Mouse (Mus musculus) myocyte (in vitro differentiated cells): ENCODE results near the gene Rnf145. TPM values are rescaled to one million over a fixed set of nuclear protein-coding genes. Genes with fewer than 3 reads are reported as not detected.

Source experiments
- H3K27me3 ChIP-seq: one replicate; pipeline ENCODE4 v1.6.1; 2011; ENCODE audit not compliant: control insufficient read depth, insufficient read depth, insufficient read length
- H3K36me3 ChIP-seq: one replicate; pipeline ENCODE4 v1.6.1; 2011; ENCODE audit not compliant: control insufficient read depth, insufficient read depth
- H3K4me2 ChIP-seq: one replicate; pipeline ENCODE4 v1.6.1; 2011; ENCODE audit warnings: low read depth, control low read depth
- H3K4me3 ChIP-seq: one replicate; pipeline ENCODE4 v1.5.1; 2011; ENCODE audit warnings: mild to moderate bottlenecking, control low read depth, moderate library complexity
- H3K79me2 ChIP-seq: one replicate; pipeline ENCODE4 v1.6.1; 2011; ENCODE audit not compliant: control insufficient read depth, insufficient read depth
- H3ac ChIP-seq: one replicate; pipeline ENCODE4 v1.6.1; 2011; ENCODE audit not compliant: control insufficient read depth, insufficient read length
- CEBPB ChIP-seq: IDR thresholded peaks from 2 replicates; pipeline ENCODE4 v1.6.1; 2011; ENCODE audit warnings: mild to moderate bottlenecking, moderate library complexity; ENCODE audit not compliant: poor library complexity, insufficient read depth, severe bottlenecking
- E2F4 ChIP-seq: IDR thresholded peaks from one replicate; pipeline ENCODE4 v1.6.1; 2011; ENCODE audit warnings: mild to moderate bottlenecking, control low read depth, moderate library complexity; ENCODE audit not compliant: insufficient read depth
- MAX ChIP-seq: IDR thresholded peaks from one replicate; pipeline ENCODE4 v1.6.1; 2011; ENCODE audit warnings: low read depth, mild to moderate bottlenecking, control low read depth
- MYOD1 ChIP-seq, 3 experiments: IDR thresholded peaks; one replicate each; pipeline ENCODE4 v1.6.1; 2011; ENCODE audit warnings: control low read depth in 2 of 3, low read depth in 2 of 3, mild to moderate bottlenecking in 2 of 3, moderate library complexity in 1 of 3; ENCODE audit not compliant: insufficient read length in 2 of 3, control insufficient read depth in 1 of 3
- MYOG ChIP-seq, 3 experiments: IDR thresholded peaks; one replicate each; pipeline ENCODE4 v1.6.1; 2011; ENCODE audit warnings: control low read depth in 2 of 3, low read depth in 2 of 3, mild to moderate bottlenecking in 2 of 3; ENCODE audit not compliant: insufficient read length in 2 of 3, control insufficient read depth in 1 of 3, insufficient read depth in 1 of 3
- POLR2A ChIP-seq: IDR thresholded peaks from one replicate; pipeline ENCODE4 v1.6.1; 2011; ENCODE audit warnings: low read depth, mild to moderate bottlenecking, control low read depth, moderate library complexity; ENCODE audit not compliant: insufficient read length
- POLR2AphosphoS2 ChIP-seq: IDR thresholded peaks from one replicate; pipeline ENCODE4 v1.6.1; 2011; ENCODE audit warnings: low read depth, control low read depth; ENCODE audit not compliant: insufficient read length
- REST ChIP-seq: IDR thresholded peaks from one replicate; pipeline ENCODE4 v1.6.1; 2011; ENCODE audit warnings: mild to moderate bottlenecking, control low read depth, moderate library complexity; ENCODE audit not compliant: insufficient read depth, insufficient read length
- SRF ChIP-seq: IDR thresholded peaks from one replicate; pipeline ENCODE4 v1.6.1; 2011; ENCODE audit warnings: low read depth; ENCODE audit not compliant: control insufficient read depth, insufficient read length
- TCF12 ChIP-seq: IDR thresholded peaks from one replicate; pipeline ENCODE4 v1.6.1; 2011; ENCODE audit warnings: mild to moderate bottlenecking, control low read depth; ENCODE audit not compliant: poor library complexity, insufficient read depth, severe bottlenecking
- TCF3 ChIP-seq: IDR thresholded peaks from one replicate; pipeline ENCODE4 v1.6.1; 2011; ENCODE audit warnings: low read depth, control low read depth; ENCODE audit not compliant: insufficient read length
- USF1 ChIP-seq: IDR thresholded peaks from one replicate; pipeline ENCODE4 v1.6.1; 2011; ENCODE audit warnings: low read depth, mild to moderate bottlenecking, control low read depth, moderate library complexity
- polyA plus RNA-seq: library from polyadenylated mRNA; unstranded; fragments of >200 nt; fragmentation: generic; extraction: Trizol; gene quantifications from one replicate; pipeline ENCODE4 v1.2.1, GENCODE M21; 2012; ENCODE audit warnings: missing spikeins

The Rnf145 gene
- polyA plus RNA-seq, 1 experiment: 63.6 TPM

- no peak overlapping the region for H3ac ChIP-seq
- no peak overlapping the region for H3K4me2 ChIP-seq
- TF ChIP-seq E2F4 (no peak), REST (no peak), CEBPB (no peak), TCF12 (no peak), POLR2AphosphoS2 (no peak), SRF (no peak), USF1 (no peak), MYOG (IDR thresholded peaks at IDR 0.05; ENCODE audit: control insufficient read depth in 1 of 3, insufficient read depth in 1 of 3, insufficient read length in 2 of 3, low read depth in 2 of 3) (no peak), MAX (no peak)
- peaks cover 43% of the 10 kb centered on the region for H3K36me3 ChIP-seq
- H3K27me3 ChIP-seq: no peaks in the 10 kb centered on the region
- H3K4me3 ChIP-seq: no peak overlapping the region
- peaks cover 71% of the 10 kb centered on the region for H3K79me2 ChIP-seq
Observed at GRCm38 (mm10) chr11:44526654-44527263, 8.0 kb downstream of the Rnf145 start.

DNA sequence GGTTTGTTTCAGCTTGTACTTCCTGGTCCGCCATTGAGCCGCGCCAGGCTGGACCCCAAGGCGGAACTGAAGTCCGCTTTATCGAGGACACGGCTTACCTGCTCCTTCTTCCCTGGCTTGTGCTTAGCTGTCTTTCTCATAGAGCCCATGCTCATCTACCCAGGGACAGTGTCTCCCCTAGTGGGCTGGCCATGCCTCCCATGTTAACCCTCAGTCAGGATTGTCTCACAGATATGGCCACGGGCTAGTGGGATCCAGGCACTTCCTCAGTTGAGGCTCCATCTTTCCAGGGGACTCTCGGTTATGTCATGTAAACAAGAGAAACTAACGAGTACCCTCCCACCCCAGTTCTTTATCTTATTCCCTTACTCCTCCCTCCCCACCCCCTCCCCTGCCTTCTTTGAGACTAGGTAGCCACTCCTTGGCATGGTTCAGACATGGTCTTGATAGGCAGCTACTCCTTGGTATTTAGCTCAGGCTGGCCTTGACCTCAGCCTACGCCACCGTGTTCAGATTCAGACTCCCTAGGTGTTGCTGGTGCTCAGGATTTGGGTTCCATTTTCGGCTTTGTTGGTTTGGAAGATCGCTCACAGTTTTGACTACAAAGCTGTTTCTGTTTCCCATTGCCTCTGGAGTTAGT lies 9.9 kb downstream of the Rnf145 start:
- peaks cover 51% of the 10 kb centered on the region for H3K36me3 ChIP-seq
- no peak overlapping the region for H3K4me3 ChIP-seq
- no peak overlapping the region for H3ac ChIP-seq
- peaks cover 51% of the 10 kb centered on the region for H3K79me2 ChIP-seq
- H3K4me2 ChIP-seq: no peak overlapping the region
- H3K27me3 ChIP-seq: no peaks in the 10 kb centered on the region
- no peak for TF ChIP-seq MAX
- no peak for TF ChIP-seq CEBPB
- TF ChIP-seq USF1: no peak
- no peak for TF ChIP-seq E2F4

DNA sequence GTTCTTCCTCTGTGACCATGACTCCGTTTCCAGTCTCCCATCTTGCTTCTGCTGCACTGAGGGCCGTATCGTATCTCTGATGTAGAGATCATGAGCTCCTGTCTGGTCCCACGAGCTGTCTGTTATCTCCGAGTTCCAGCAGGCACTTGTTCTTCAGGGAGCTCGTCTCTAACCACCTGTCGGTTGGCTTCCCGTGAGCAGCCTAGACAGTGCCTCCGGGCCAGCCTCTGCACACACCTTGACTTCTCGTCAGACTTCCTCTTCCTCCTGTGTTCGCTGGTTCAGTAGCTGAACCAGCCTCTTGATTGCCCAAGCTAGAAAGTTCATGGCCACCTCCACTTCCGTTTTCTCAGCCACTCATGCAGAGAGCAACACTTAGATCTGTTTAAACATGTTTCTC lies 10.4 kb downstream of the Rnf145 start:
- no peak overlapping the region for H3K4me2 ChIP-seq
- H3K27me3 ChIP-seq: no peaks in the 10 kb centered on the region
- H3K4me3 ChIP-seq: no peak overlapping the region
- TF ChIP-seq MYOG (IDR thresholded peaks at IDR 0.05; ENCODE audit: control insufficient read depth in 1 of 3, insufficient read depth in 1 of 3, insufficient read length in 2 of 3, low read depth in 2 of 3) (no peak), USF1 (no peak), CEBPB (no peak), MAX (no peak), TCF3 (no peak), REST (no peak), MYOD1 (IDR thresholded peaks at IDR 0.05; ENCODE audit: control insufficient read depth in 1 of 3, insufficient read length in 2 of 3, low read depth in 2 of 3) (no peak), POLR2A (no peak), TCF12 (no peak), E2F4 (no peak), POLR2AphosphoS2 (no peak), SRF (no peak)
- no peak overlapping the region for H3ac ChIP-seq
- H3K36me3 ChIP-seq: peaks cover 51% of the 10 kb centered on the region
- H3K79me2 ChIP-seq: peaks cover 46% of the 10 kb centered on the region

DNA sequence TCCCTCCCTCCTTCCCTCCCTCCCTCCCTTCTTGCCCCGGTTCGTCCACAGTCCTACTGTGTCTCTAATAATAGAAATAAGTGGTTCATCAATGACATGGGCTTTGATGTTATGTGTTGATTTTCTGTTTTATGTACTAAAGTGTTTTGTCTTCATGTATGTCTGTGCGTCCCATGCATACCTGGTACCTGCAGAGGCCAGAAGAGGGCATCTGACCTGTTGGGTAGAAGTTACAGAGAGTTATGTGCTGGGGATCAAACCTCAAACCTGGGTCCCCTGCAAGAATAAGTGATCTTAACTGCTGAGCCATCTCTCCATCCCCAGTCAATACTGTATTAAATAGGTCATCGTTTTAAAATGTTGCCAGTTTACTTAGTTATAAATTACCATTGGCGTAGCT lies 11.0 kb downstream of the Rnf145 start:
- no peaks in the 10 kb centered on the region for H3K27me3 ChIP-seq
- no peak overlapping the region for H3K4me3 ChIP-seq
- H3ac ChIP-seq: no peak overlapping the region
- no peak overlapping the region for H3K4me2 ChIP-seq
- peaks cover 51% of the 10 kb centered on the region for H3K36me3 ChIP-seq
- peaks cover 43% of the 10 kb centered on the region for H3K79me2 ChIP-seq
- no peak for TF ChIP-seq SRF
- no peak for TF ChIP-seq POLR2AphosphoS2
- no peak for TF ChIP-seq TCF3
- TF ChIP-seq MYOG (IDR thresholded peaks at IDR 0.05; ENCODE audit: control insufficient read depth in 1 of 3, insufficient read depth in 1 of 3, insufficient read length in 2 of 3, low read depth in 2 of 3): no peak
- TF ChIP-seq POLR2A: no peak
- no peak for TF ChIP-seq CEBPB
- no peak for TF ChIP-seq MAX
- TF ChIP-seq MYOD1 (IDR thresholded peaks at IDR 0.05; ENCODE audit: control insufficient read depth in 1 of 3, insufficient read length in 2 of 3, low read depth in 2 of 3): no peak
- TF ChIP-seq E2F4: no peak
- no peak for TF ChIP-seq TCF12
- TF ChIP-seq USF1: no peak

DNA sequence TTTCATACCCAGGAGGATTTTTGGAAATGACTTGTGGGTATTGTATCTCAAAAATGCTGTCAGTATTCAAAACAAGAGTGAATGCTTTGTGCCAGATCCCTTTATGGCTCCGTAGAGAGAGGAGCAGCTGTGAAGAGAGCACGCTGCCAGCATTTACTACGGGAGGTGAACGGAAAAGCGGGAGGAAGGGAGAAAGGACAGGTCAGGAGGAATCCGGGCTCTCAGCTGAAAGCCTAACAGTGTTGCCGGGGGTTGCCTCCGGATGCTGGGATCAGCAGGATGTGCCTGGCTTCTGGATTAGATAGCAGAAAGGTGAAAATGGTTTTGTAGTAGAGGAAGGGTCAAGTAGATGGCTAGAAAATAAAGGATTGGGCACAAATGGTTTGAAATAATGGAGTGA lies 11.6 kb downstream of the Rnf145 start:
- Histone ChIP-seq H3K36me3 (peaks cover 46% of the 10 kb centered on the region), H3ac (no peak overlapping the region), H3K4me3 (no peak overlapping the region), H3K27me3 (no peaks in the 10 kb centered on the region), H3K4me2 (no peak overlapping the region), H3K79me2 (peaks cover 43% of the 10 kb centered on the region)
- TF ChIP-seq REST: no peak
